Mouse (Mus musculus): ENCODE data around the gene Pigk. TPM values are rescaled to one million over a fixed set of nuclear protein-coding genes. Genes with fewer than 3 reads are reported as not detected.

Pigk gene
- polyA plus RNA-seq (2015; fragmentation: Illumina TruSeq; extraction: RNeasy Lipid Tissue Mini Kit (QIAGEN cat#74804); ENCODE audit: low read depth, low replicate concordance) = 42.0 TPM

GRCm38 (mm10) chr3:152713991-152714902, at the start of gene Pigk:
Pigk (plus strand) TSS chr3:152714100.

GRCm38 (mm10) chr3:152668239-152668638, 45.7 kb upstream of the Pigk start, which contains the start of gene Ak5:
Ak5 (minus strand) TSS chr3:152668360.

GRCm38 (mm10) chr3:152981988-152982387, 268.1 kb downstream of the Pigk start, which contains the start of gene St6galnac5:
St6galnac5 (minus strand) TSS chr3:152982246.

Other genes with a start within 250 kb of the Pigk start
- gene Ak5, start 45.7 kb upstream of the Pigk start, polyA plus RNA-seq (2015; fragmentation: Illumina TruSeq; extraction: RNeasy Lipid Tissue Mini Kit (QIAGEN cat#74804); ENCODE audit: low read depth, low replicate concordance) = 99.2 TPM